Mouse (Mus musculus) urinary bladder, postnatal 10 days (tissue): ENCODE results near the gene Izumo3.
"Not testable (repeated sequence)": the region's sequence is repeated elsewhere in the genome, so short reads cannot be mapped to it uniquely, and the experiment has no call there.

Experiments
- DNase-seq: peaks from one replicate; pipeline ENCODE4 v3.0.0; 2022; ENCODE audit warnings: low spot score

Izumo3 gene

GRCm38 (mm10) chr4:92147134-92147533 is at the start of gene Izumo3:
TSS of gene Izumo3 (minus strand) at chr4:92147234.
- no peak for DNase-seq

GRCm38 (mm10) chr4:92191649-92192048 is 44.6 kb upstream of the Izumo3 start, which contains the start of gene Gm12666:
TSS of gene Gm12666 (minus strand) at chr4:92191749.
- DNase-seq: not testable (repeated sequence)

- no peak for DNase-seq
These were observed 5.6 kb upstream of the Izumo3 start for GRCm38 (mm10) chr4:92152646-92153045.

- DNase-seq: no peak
These were observed 35.5 kb downstream of the Izumo3 start for GRCm38 (mm10) chr4:92111390-92111988.

GRCm38 (mm10) chr4:92097386-92097785 is 49.6 kb downstream of the Izumo3 start:
- no peak for DNase-seq

- no peak for DNase-seq
These were observed 51.1 kb downstream of the Izumo3 start for GRCm38 (mm10) chr4:92095951-92096350.
